Mouse (Mus musculus) frontal cortex, postnatal 14 days (tissue): Measurements from ENCODE around the gene N4bp2l1.
A peak's percentile ranks its signal among the peaks of the same experiment; 100 is the strongest.

ENCODE experiments used
- DNase-seq, 2 experiments: peaks; one replicate each; pipeline ENCODE4 v3.0.0; 2022; ENCODE audit warnings: low spot score in 2 of 2

Gene N4bp2l1

GRCm38 (mm10) chr5:150599301-150600294, 2.6 kb upstream of the N4bp2l1 start:
- no peak for DNase-seq

GRCm38 (mm10) chr5:150598202-150599119, 1.5 kb upstream of the N4bp2l1 start:
- DNase-seq, result no peak

- no peak for DNase-seq
Observed at GRCm38 (mm10) chr5:150595366-150596016, 1.5 kb downstream of the N4bp2l1 start.

GRCm38 (mm10) chr5:150594649-150595339, 2.2 kb downstream of the N4bp2l1 start:
- peak in 1 of 2 experiments; percentile 23 for DNase-seq

- DNase-seq, result peak in 1 of 2 experiments; percentile 45
Observed at GRCm38 (mm10) chr5:150593756-150594648, 3.0 kb downstream of the N4bp2l1 start.

GRCm38 (mm10) chr5:150592904-150593755, 3.9 kb downstream of the N4bp2l1 start:
- DNase-seq, result peak in 1 of 2 experiments; percentile 37

- DNase-seq, result no peak
Observed at GRCm38 (mm10) chr5:150592186-150592903, 4.6 kb downstream of the N4bp2l1 start.

GRCm38 (mm10) chr5:150589945-150590344, 7.0 kb downstream of the N4bp2l1 start:
- no peak for DNase-seq

- DNase-seq, result no peak
Observed at GRCm38 (mm10) chr5:150584337-150584729, 12.7 kb downstream of the N4bp2l1 start.

GRCm38 (mm10) chr5:150583622-150584336, 13.2 kb downstream of the N4bp2l1 start:
- no peak for DNase-seq

- no peak for DNase-seq
Observed at GRCm38 (mm10) chr5:150583181-150583580, 13.8 kb downstream of the N4bp2l1 start.

- DNase-seq, result no peak
Observed at GRCm38 (mm10) chr5:150581180-150581579, 15.8 kb downstream of the N4bp2l1 start.

GRCm38 (mm10) chr5:150578613-150579171, 18.3 kb downstream of the N4bp2l1 start:
- no peak for DNase-seq

GRCm38 (mm10) chr5:150576832-150577231, 20.2 kb downstream of the N4bp2l1 start:
- DNase-seq, result no peak

GRCm38 (mm10) chr5:150574885-150575284, 22.1 kb downstream of the N4bp2l1 start:
- DNase-seq, result no peak

GRCm38 (mm10) chr5:150574403-150574802, 22.6 kb downstream of the N4bp2l1 start:
- DNase-seq, result no peak

GRCm38 (mm10) chr5:150570496-150571219, 26.3 kb downstream of the N4bp2l1 start:
- DNase-seq, result no peak
